Mouse (Mus musculus): ENCODE measurements around the gene Bmpr1a. TPM values are rescaled to one million over a fixed set of nuclear protein-coding genes. Genes with fewer than 3 reads are reported as not detected.

Bmpr1a gene
- polyA plus RNA-seq, 1 experiment from 2014 or later, result 36.2 TPM

DNA sequence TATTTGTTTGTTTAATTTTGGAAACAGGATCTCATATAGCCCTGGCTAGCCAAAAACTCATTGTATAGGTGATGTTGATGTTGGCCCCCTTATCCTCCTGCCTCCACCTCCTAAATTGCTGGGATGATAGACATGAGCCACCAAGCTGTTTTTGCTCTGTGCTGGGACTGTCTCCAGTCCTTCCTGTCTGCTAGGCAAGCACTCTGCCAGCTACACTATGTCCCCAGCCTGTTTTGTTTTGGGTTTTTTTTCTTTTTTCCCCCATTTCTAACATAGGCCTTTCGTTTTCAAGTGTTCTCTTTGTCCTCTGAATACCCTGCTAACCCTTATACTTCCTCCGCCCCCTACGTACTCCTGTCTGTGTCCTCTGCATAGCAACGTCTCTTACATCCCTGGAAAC lies 109.8 kb downstream of the Bmpr1a start:
- no peak overlapping the region for H3K4me2 ChIP-seq
- peaks cover 4% of the 10 kb centered on the region; the same call in 1 of the 2 replicates for H3K36me3 ChIP-seq
- no peak overlapping the region for H3K9ac ChIP-seq
- no peaks in the 10 kb centered on the region for H3K27me3 ChIP-seq
- H3K4me1 ChIP-seq (replicated peaks), result no peaks in the 10 kb centered on the region; the same call in 1 of the 2 replicates
- 62% methylated on average over 4 of the region's 4 CpGs for WGBS
- 0 out of 2 replicates have a peak, but pooled peaks cover 5% of the 10 kb centered on the region for H3K9me3 ChIP-seq (replicated peaks)
- H3K4me3 ChIP-seq, result no peak overlapping the region
- no peak overlapping the region for H3K27ac ChIP-seq
- ATAC-seq (replicated peaks; ENCODE audit: insufficient number of reproducible peaks, insufficient read depth, low FRiP score, low read depth), result no peak

DNA sequence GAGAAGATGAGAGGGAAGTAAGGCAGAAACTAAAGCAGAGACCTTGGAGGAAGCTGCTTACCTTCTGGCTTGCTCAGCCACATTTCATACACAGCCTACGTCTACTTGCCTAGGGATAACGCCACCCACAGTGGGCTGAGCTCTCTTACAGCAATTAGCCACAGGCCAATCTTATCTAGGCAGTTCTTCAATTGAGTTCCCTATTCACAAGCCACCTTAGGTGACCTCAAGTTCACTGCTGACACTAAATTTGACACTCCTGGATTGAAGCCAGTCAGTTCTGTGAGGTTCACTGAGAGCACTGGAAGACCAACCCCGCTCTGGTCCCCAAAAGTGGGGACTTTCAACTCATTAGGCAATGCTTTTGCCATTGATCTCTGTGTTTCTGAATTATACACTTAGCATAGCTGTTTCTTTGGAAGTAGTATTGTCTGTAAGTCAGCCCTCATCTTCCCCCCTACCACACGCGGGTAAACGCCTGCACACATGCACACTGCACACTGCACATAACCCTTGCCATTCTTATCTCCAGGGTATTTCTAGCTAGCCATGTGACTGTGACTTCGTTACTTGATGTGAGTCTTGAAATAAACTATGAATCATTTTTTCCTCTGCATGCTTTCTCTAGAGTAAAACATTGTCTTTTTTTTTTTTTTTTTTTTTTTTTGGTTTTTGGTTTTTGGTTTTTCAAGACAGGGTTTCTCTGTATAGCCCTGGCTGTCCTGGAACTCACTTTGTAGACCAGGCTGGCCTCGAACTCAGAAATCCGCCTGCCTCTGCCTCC lies 120.0 kb downstream of the Bmpr1a start:
- WGBS, result 85% methylated on average over 9 of the region's 9 CpGs
- peaks cover 10% of the 10 kb centered on the region for H3K4me1 ChIP-seq (replicated peaks)
- H3K27me3 ChIP-seq, result no peaks in the 10 kb centered on the region
- no peak overlapping the region for H3K4me3 ChIP-seq
- ATAC-seq (replicated peaks; ENCODE audit: insufficient number of reproducible peaks, insufficient read depth, low FRiP score, low read depth), result no peak
- no peak overlapping the region for H3K9ac ChIP-seq
- no peak overlapping the region for H3K27ac ChIP-seq
- no peak overlapping the region for H3K4me2 ChIP-seq
- H3K9me3 ChIP-seq (replicated peaks), result no peaks in the 10 kb centered on the region
- 0 out of 2 replicates have a peak, but pooled peaks cover 5% of the 10 kb centered on the region for H3K36me3 ChIP-seq

DNA sequence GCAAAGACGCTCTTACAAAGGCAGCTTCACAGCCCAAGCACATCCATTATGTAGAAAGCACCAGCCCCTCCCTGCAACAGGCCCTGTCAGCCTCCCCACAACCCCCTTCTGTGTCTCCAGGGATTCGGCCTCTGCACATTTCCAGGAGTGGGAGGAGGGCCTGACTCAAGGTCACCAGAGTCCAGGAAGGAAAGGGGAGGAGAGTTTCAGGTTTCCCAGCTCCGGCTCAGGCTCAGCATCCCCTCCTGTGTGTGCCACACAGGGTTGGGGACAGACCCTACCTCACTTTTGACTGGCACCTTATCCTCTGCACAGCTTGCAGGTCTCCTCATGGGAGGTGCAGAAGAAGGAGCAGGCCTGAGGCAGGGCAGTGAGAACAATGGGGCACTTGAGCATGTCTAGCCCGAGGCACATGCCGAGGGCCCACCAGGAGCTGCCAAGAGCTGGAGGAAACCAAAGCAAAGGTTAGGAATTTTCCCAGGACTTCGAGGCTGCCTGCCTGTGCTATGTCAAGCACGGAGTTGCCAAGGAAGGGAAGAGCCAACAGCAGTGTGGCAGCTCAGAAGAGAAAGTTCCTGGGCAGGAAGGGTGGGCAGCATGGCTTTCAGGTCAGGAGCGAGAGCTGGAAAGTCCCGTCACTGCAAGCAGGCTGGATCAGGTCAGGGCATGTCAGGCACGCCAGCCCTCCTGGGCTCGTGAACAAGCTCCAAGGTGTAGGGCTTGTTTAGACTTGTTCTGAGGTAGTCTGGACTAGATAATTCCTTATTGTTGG lies 124.4 kb downstream of the Bmpr1a start:
- peak; percentile 37 for ATAC-seq (replicated peaks; ENCODE audit: insufficient number of reproducible peaks, insufficient read depth, low FRiP score, low read depth)
- Histone ChIP-seq H3K4me3 (peak overlapping the region; percentile 20), H3K4me2 (peak overlapping the region; percentile 53), H3K9ac (peak overlapping the region; percentile 12; the same call in 1 of the 2 replicates), H3K27me3 (no peaks in the 10 kb centered on the region), H3K4me1 (replicated peaks) (peaks cover 24% of the 10 kb centered on the region), H3K36me3 (0 out of 2 replicates have a peak, but pooled peaks cover 5% of the 10 kb centered on the region), H3K9me3 (replicated peaks) (no peaks in the 10 kb centered on the region), H3K27ac (peak overlapping the region; percentile 84)
- 34% methylated on average over 11 of the region's 11 CpGs for WGBS

DNA sequence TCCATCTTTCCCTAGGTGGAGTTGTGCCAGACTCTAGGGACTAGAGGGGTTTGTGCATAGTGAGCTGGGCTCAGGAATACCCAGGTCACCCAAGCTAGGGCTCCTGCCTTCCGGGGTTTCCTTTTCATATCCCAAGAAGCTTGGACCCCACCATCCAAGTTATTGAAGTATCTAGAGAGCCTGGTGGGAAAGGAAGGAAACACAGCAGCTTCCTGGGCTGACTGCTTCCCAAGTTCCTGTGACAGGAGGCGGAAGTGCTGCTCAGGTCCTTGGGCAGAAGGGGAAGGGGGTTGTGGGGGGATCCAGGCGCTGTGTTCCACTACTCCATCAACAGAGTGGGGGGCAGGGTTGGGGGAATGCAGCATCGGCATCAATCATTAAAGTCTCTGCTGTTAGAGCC lies 126.0 kb downstream of the Bmpr1a start:
- WGBS, result 72% methylated on average over 4 of the region's 4 CpGs
- Histone ChIP-seq H3K4me1 (replicated peaks) (peaks cover 28% of the 10 kb centered on the region), H3K9me3 (replicated peaks) (no peaks in the 10 kb centered on the region), H3K36me3 (no peaks in the 10 kb centered on the region), H3K4me3 (peak overlapping the region; percentile 41), H3K27ac (peak overlapping the region; percentile 84), H3K9ac (no peak overlapping the region), H3K27me3 (no peaks in the 10 kb centered on the region), H3K4me2 (peak overlapping the region; percentile 53)
- no peak for ATAC-seq (replicated peaks; ENCODE audit: insufficient number of reproducible peaks, insufficient read depth, low FRiP score, low read depth)

DNA sequence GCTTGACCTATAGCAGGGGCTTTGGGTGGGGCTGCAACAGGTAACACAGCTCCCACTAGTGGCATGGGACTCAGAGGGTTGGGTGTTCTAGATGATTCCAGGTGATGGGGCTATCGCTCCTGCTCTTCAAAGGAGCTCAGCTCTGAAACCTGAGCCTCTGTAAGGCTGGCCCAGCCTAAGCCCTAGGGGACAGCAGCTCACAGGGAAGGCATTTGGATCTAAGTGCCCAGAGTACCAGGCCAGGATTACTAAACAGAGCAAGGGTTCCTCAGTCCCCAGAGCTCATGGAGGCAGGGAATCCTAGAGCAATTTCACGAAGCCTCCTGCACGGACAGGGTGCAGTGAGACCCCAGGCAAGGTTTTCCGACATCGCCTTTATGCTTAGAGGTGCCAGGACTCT lies 127.2 kb downstream of the Bmpr1a start:
- Histone ChIP-seq H3K4me2 (peak overlapping the region; percentile 53), H3K27ac (peak overlapping the region; percentile 84), H3K4me1 (replicated peaks) (peaks cover 28% of the 10 kb centered on the region), H3K4me3 (peak overlapping the region; percentile 41), H3K9ac (peak overlapping the region; percentile 36; the same call in 1 of the 2 replicates), H3K9me3 (replicated peaks) (no peaks in the 10 kb centered on the region), H3K27me3 (no peaks in the 10 kb centered on the region), H3K36me3 (no peaks in the 10 kb centered on the region)
- WGBS, result 73% methylated on average over 5 of the region's 5 CpGs
- no peak for ATAC-seq (replicated peaks; ENCODE audit: insufficient number of reproducible peaks, insufficient read depth, low FRiP score, low read depth)

DNA sequence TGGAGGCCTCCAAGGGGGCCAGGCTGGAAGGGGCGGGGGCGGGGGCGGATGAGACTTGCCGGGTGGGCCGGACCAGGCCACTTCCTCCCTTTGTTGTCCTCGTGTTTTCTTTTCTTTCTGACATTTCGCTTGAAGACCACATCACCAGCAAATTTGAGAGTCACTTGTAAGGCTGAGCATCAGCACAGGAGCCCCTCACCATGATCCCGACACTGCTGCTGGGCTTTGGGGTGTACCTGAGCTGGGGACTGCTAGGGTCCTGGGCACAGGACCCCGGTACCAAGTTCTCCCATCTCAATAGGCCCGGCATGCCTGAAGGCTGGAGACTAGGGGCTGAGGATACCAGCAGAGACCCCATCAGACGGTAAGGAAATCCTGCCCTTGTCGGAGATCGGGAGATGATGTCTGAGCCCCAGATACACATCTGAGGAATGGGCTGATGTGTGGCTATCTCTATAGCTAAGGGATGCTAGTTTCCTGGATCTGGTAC lies 127.7 kb downstream of the Bmpr1a start, which contains the start of gene Mmrn2:
Mmrn2 (plus strand) TSS at position 51 of the 490 bp plus-strand sequence.
- Histone ChIP-seq H3K27ac (peak within 1 kb of the TSS; percentile 84), H3K9ac (peak within 1 kb of the TSS; percentile 36; the same call in 1 of the 2 replicates), H3K4me2 (peak within 1 kb of the TSS; percentile 53), H3K9me3 (replicated peaks) (no peaks in the 10 kb centered on the region), H3K4me3 (peak within 1 kb of the TSS; percentile 41), H3K27me3 (no peaks in the 10 kb centered on the region), H3K36me3 (no peaks in the 10 kb centered on the region), H3K4me1 (replicated peaks) (peaks cover 28% of the 10 kb centered on the region)
- WGBS, result 65% methylated on average over 13 of the region's 13 CpGs
- no peak for ATAC-seq (replicated peaks; ENCODE audit: insufficient number of reproducible peaks, insufficient read depth, low FRiP score, low read depth)

DNA sequence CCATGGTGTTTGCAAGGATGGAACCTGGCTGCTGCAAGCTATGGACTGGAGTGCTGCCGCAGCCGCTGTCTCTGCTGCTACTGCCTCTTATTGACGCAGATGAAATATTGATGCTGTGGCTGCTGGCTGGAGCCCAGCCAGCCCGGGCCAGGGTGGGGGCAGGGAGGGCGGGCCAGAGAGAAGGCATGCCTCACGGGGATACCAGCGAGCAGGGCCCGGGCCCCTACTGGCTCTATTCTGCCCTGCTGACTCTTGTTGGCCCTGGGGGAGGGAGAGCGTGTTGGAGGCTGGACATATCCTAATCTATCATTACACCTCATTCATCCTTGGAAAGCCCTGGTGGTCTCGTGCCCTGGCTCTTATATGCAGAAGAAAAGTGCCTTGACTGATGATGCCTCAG lies 128.6 kb downstream of the Bmpr1a start, which contains the start of gene Sncg:
Sncg (minus strand) TSS at position 213 of the 400 bp plus-strand sequence.
- H3K4me1 ChIP-seq (replicated peaks), result peaks cover 28% of the 10 kb centered on the region
- no peaks in the 10 kb centered on the region for H3K36me3 ChIP-seq
- H3K4me2 ChIP-seq, result peak within 1 kb of the TSS; percentile 53
- no peaks in the 10 kb centered on the region for H3K9me3 ChIP-seq (replicated peaks)
- peak within 1 kb of the TSS; percentile 84 for H3K27ac ChIP-seq
- H3K9ac ChIP-seq, result 0 out of 2 replicates have a peak within 1 kb of the TSS, but pooled peaks have one; percentile 36
- 37% methylated on average over 10 of the region's 10 CpGs for WGBS
- ATAC-seq (replicated peaks; ENCODE audit: insufficient number of reproducible peaks, insufficient read depth, low FRiP score, low read depth), result no peak
- no peaks in the 10 kb centered on the region for H3K27me3 ChIP-seq
- peak within 1 kb of the TSS; percentile 41 for H3K4me3 ChIP-seq

DNA sequence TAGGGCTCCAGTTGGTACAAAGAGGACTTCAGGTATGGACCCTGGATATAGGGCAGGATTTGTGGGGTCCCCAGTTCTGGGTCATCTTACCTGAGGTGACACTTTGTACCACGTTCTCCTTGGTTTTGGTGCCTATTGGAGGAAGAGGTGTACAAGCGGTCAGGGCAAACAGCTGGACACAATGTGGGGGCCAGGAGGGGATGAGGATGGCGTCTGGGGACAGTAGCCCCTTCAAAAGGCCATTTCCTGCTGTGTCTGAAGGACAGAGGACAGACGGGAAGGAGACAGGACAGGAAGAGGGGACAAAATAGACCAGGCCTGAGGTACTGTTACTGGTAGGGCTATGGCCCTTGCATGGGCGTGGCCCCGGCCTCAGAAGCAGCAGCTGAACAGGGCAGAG lies 129.6 kb downstream of the Bmpr1a start:
- ATAC-seq (replicated peaks; ENCODE audit: insufficient number of reproducible peaks, insufficient read depth, low FRiP score, low read depth), result no peak
- 74% methylated on average over 6 of the region's 6 CpGs for WGBS
- Histone ChIP-seq H3K36me3 (no peaks in the 10 kb centered on the region), H3K27me3 (no peaks in the 10 kb centered on the region), H3K4me3 (no peak overlapping the region), H3K27ac (no peak overlapping the region), H3K4me2 (no peak overlapping the region), H3K9ac (no peak overlapping the region), H3K9me3 (replicated peaks) (no peaks in the 10 kb centered on the region), H3K4me1 (replicated peaks) (peaks cover 23% of the 10 kb centered on the region)

DNA sequence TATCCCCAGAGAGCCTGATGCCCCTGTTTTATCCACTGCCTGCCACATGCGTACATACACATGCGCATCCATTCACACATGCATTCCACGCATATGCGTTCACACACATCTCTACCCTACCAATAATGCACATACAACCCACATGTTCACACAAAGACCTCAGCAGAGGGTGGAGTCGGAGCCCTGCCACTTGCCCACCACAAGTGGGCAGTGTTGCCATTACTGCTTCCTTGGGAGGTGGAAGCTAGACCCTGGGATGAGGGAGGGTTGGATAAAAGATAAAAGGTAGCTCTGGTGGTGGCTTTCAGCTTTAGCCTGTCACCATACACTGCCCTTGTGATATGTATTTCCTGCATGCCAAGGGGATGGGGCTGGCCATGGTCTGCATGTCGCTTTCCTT lies 130.5 kb downstream of the Bmpr1a start:
- Histone ChIP-seq H3K4me3 (no peak overlapping the region), H3K36me3 (no peaks in the 10 kb centered on the region), H3K4me2 (no peak overlapping the region), H3K9ac (no peak overlapping the region), H3K27ac (no peak overlapping the region), H3K27me3 (no peaks in the 10 kb centered on the region), H3K4me1 (replicated peaks) (peaks cover 17% of the 10 kb centered on the region), H3K9me3 (replicated peaks) (no peaks in the 10 kb centered on the region)
- 78% methylated on average over 6 of the region's 6 CpGs for WGBS
- peak; percentile 45; the same call in 1 of the 2 replicates for ATAC-seq (replicated peaks; ENCODE audit: insufficient number of reproducible peaks, insufficient read depth, low FRiP score, low read depth)

DNA sequence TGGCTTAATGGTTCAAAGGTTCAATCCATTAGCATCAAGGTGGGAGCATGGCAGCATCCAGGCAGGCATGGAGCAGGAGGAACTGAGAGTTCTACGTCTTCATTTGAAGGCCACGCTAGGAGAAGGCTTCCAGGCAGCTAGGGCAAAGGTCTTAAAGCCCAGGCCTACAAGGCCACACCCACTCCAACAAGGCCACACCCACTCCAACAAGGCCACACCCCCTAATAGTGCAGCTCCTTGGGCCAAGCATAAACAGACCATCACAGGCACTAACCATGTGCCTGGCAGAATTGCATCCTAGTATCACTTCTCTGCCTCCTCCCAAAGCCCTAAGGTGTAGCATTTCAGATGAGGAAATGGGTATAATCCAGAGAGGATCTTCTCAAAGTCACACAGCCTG lies 131.4 kb downstream of the Bmpr1a start:
- Histone ChIP-seq H3K27ac (no peak overlapping the region), H3K27me3 (no peaks in the 10 kb centered on the region), H3K9ac (no peak overlapping the region), H3K36me3 (no peaks in the 10 kb centered on the region), H3K4me1 (replicated peaks) (peaks cover 17% of the 10 kb centered on the region), H3K9me3 (replicated peaks) (no peaks in the 10 kb centered on the region), H3K4me2 (no peak overlapping the region), H3K4me3 (no peak overlapping the region)
- no peak for ATAC-seq (replicated peaks; ENCODE audit: insufficient number of reproducible peaks, insufficient read depth, low FRiP score, low read depth)
- WGBS, result 81% methylated on average over 2 of the region's 2 CpGs

DNA sequence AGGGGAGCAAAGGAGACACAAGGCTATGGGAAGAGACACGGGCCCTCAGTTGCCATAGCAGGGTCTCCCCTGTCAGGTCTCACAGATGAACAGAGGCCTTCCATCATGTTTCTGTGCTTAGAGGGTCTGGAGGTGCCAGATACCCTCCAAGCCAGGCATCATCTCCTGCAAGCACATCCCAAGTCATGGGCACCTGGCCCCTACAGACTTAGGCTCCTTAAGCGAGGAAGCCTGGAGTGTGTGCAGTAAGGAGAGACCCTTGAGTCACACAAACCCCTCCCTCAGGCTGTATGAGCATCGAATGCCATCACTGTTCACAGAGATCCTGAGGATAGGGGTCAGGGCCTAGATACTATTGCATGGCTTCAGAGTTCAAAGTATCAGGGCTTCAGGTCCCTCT lies 132.2 kb downstream of the Bmpr1a start:
- Histone ChIP-seq H3K4me2 (no peak overlapping the region), H3K4me1 (replicated peaks) (peaks cover 17% of the 10 kb centered on the region), H3K4me3 (no peak overlapping the region), H3K27ac (no peak overlapping the region), H3K27me3 (no peaks in the 10 kb centered on the region), H3K9me3 (replicated peaks) (no peaks in the 10 kb centered on the region), H3K9ac (no peak overlapping the region), H3K36me3 (no peaks in the 10 kb centered on the region)
- WGBS, result 81% methylated on average over 3 of the region's 3 CpGs
- ATAC-seq (replicated peaks; ENCODE audit: insufficient number of reproducible peaks, insufficient read depth, low FRiP score, low read depth), result no peak
